Mouse (Mus musculus) CH12.LX (cell line): ENCODE measurements around the gene Chd9. TPM values are rescaled to one million over a fixed set of nuclear protein-coding genes. Genes with fewer than 3 reads are reported as not detected.
A peak's percentile ranks its signal among the peaks of the same experiment; 100 is the strongest.

Experiments used
- DNase-seq: peaks from one replicate; pipeline ENCODE4 v3.0.0-alpha.2; 2013; ENCODE audit errors: extremely low read depth
- H3K27ac ChIP-seq: 2 replicates; pipeline ENCODE4 v1.5.1; 2012; ENCODE audit warnings: low read depth, mild to moderate bottlenecking, control low read depth, moderate library complexity; ENCODE audit not compliant: insufficient read depth
- H3K27me3 ChIP-seq: replicated peaks from 2 replicates; pipeline ENCODE3; 2012; ENCODE audit warnings: inconsistent platforms
- H3K36me3 ChIP-seq, 2 experiments: replicated peaks in 1 of 2; 2 replicates each; pipeline versions ENCODE3 to v1.6.1; 2012; ENCODE audit warnings: inconsistent platforms in 1 of 2, low read length in 1 of 2, mild to moderate bottlenecking in 1 of 2, mixed read lengths in 1 of 2, moderate library complexity in 1 of 2; ENCODE audit not compliant: control insufficient read depth in 1 of 2, insufficient read depth in 1 of 2
- H3K4me1 ChIP-seq, 2 experiments: 2 replicates each; pipeline ENCODE4 v1.6.1; 2012; ENCODE audit warnings: inconsistent platforms in 1 of 2, moderate library complexity in 1 of 2; ENCODE audit not compliant: insufficient read depth in 2 of 2, control insufficient read depth in 1 of 2
- H3K4me2 ChIP-seq: 2 replicates; pipeline ENCODE4 v1.6.1; 2012; ENCODE audit warnings: low read depth, mild to moderate bottlenecking, control low read depth; ENCODE audit not compliant: poor library complexity, insufficient read depth, severe bottlenecking
- H3K4me3 ChIP-seq, 3 experiments: fragments of 150-350 bp in 1 of 3; sonication (generic) in 1 of 3; replicated peaks in 1 of 3; 2 replicates each; pipeline versions ENCODE3 to v1.5.1; 2011 to 2012; ENCODE audit warnings: low read depth in 2 of 3, low read length in 2 of 3, mild to moderate bottlenecking in 2 of 3, moderate library complexity in 2 of 3, control low read depth in 1 of 3, improper control_type of control experiment in 1 of 3, inconsistent platforms in 1 of 3, mixed read lengths in 1 of 3; ENCODE audit not compliant: poor library complexity in 1 of 3
- H3K79me2 ChIP-seq: replicated peaks from 2 replicates; pipeline ENCODE4 v1.6.1; 2012; ENCODE audit warnings: mild to moderate bottlenecking, moderate library complexity; ENCODE audit not compliant: control insufficient read depth, poor library complexity, insufficient read depth, severe bottlenecking; ENCODE audit errors: extremely low read depth
- H3K9ac ChIP-seq: 2 replicates; pipeline ENCODE4 v1.6.1; 2012; ENCODE audit warnings: low read depth, mild to moderate bottlenecking, control low read depth, moderate library complexity; ENCODE audit not compliant: insufficient read depth
- H3K9me3 ChIP-seq: replicated peaks from 2 replicates; pipeline ENCODE3; 2012; ENCODE audit warnings: low read length, inconsistent platforms, mixed read lengths
- CTCF ChIP-seq, 2 experiments: IDR thresholded peaks in 1 of 2; conservative IDR thresholded peaks in 1 of 2; 2 replicates each; pipeline ENCODE4 v1.5.1; 2011 to 2012; ENCODE audit warnings: low read depth in 2 of 2, low read length in 2 of 2, improper control_type of control experiment in 1 of 2, inconsistent platforms in 1 of 2, mild to moderate bottlenecking in 1 of 2, moderate library complexity in 1 of 2
- E2F4 ChIP-seq: IDR thresholded peaks from 2 replicates; pipeline ENCODE4 v1.6.1; 2011; ENCODE audit warnings: low read depth, low read length, improper control_type of control experiment; ENCODE audit not compliant: insufficient replicate concordance
- ELF1 ChIP-seq: IDR thresholded peaks from 2 replicates; pipeline ENCODE4 v1.6.1; 2014; ENCODE audit warnings: low read depth, mild to moderate bottlenecking, inconsistent platforms, low read length, improper control_type of control experiment
- ETS1 ChIP-seq: conservative IDR thresholded peaks from 2 replicates; pipeline ENCODE4 v1.6.1; 2012; ENCODE audit warnings: low read depth, mild to moderate bottlenecking, inconsistent platforms, low read length, improper control_type of control experiment, moderate library complexity
- GABPA ChIP-seq: IDR thresholded peaks from 2 replicates; pipeline ENCODE4 v1.6.1; 2012; ENCODE audit warnings: low read depth, low read length, improper control_type of control experiment, inconsistent platforms; ENCODE audit not compliant: insufficient replicate concordance
- HCFC1 ChIP-seq: IDR thresholded peaks from 2 replicates; pipeline ENCODE4 v1.6.1; 2012; ENCODE audit warnings: low read depth, mild to moderate bottlenecking, inconsistent platforms, low read length, improper control_type of control experiment
- IRF4 ChIP-seq: IDR thresholded peaks from 2 replicates; pipeline ENCODE4 v1.6.1; 2014; ENCODE audit warnings: low read depth, mild to moderate bottlenecking, inconsistent platforms, low read length, improper control_type of control experiment
- JUN ChIP-seq: IDR thresholded peaks from 2 replicates; pipeline ENCODE4 v1.6.1; 2011; ENCODE audit warnings: low read depth, mild to moderate bottlenecking, low read length, improper control_type of control experiment, moderate library complexity; ENCODE audit not compliant: insufficient read depth
- KAT2A ChIP-seq: IDR thresholded peaks from 2 replicates; pipeline ENCODE4 v1.6.1; 2012; ENCODE audit warnings: low read length, improper control_type of control experiment, inconsistent platforms; ENCODE audit not compliant: insufficient replicate concordance
- MAFK ChIP-seq: IDR thresholded peaks from 2 replicates; pipeline ENCODE4 v1.6.1; 2011; ENCODE audit warnings: low read length, improper control_type of control experiment; ENCODE audit not compliant: insufficient replicate concordance
- MEF2A ChIP-seq: IDR thresholded peaks from 2 replicates; pipeline ENCODE4 v1.6.1; 2014; ENCODE audit warnings: low read depth, mild to moderate bottlenecking, inconsistent platforms, low read length, improper control_type of control experiment, borderline replicate concordance
- MXI1 ChIP-seq: IDR thresholded peaks from 2 replicates; pipeline ENCODE4 v1.6.1; 2011; ENCODE audit warnings: mild to moderate bottlenecking, low read depth, low read length, improper control_type of control experiment
- NELFE ChIP-seq: IDR thresholded peaks from 2 replicates; pipeline ENCODE4 v1.6.1; 2011; ENCODE audit warnings: low read depth, low read length, improper control_type of control experiment
- NRF1 ChIP-seq: IDR thresholded peaks from 2 replicates; pipeline ENCODE4 v1.6.1; 2014; ENCODE audit warnings: low read depth, mild to moderate bottlenecking, inconsistent platforms, low read length, improper control_type of control experiment, moderate library complexity
- POLR2AphosphoS2 ChIP-seq: IDR thresholded peaks from 2 replicates; pipeline ENCODE4 v1.6.1; 2011; ENCODE audit warnings: low read depth, low read length, improper control_type of control experiment
- RAD21 ChIP-seq: IDR thresholded peaks from 2 replicates; pipeline ENCODE4 v1.6.1; 2011; ENCODE audit warnings: low read depth, mild to moderate bottlenecking, low read length, improper control_type of control experiment, moderate library complexity
- SMC3 ChIP-seq: IDR thresholded peaks from 2 replicates; pipeline ENCODE4 v1.6.1; 2011; ENCODE audit warnings: low read depth, low read length, improper control_type of control experiment
- TBP ChIP-seq: conservative IDR thresholded peaks from 2 replicates; pipeline ENCODE4 v1.6.1; 2011; ENCODE audit warnings: low read depth, low read length, improper control_type of control experiment
- TCF12 ChIP-seq: IDR thresholded peaks from 2 replicates; pipeline ENCODE4 v1.6.1; 2014; ENCODE audit warnings: low read depth, mild to moderate bottlenecking, inconsistent platforms, low read length, improper control_type of control experiment
- UBTF ChIP-seq: IDR thresholded peaks from 2 replicates; pipeline ENCODE4 v1.6.1; 2012; ENCODE audit warnings: low read depth, mild to moderate bottlenecking, inconsistent platforms, low read length, improper control_type of control experiment, moderate library complexity
- USF1 ChIP-seq: IDR thresholded peaks from 2 replicates; pipeline ENCODE4 v1.6.1; 2014; ENCODE audit warnings: low read depth, mild to moderate bottlenecking, inconsistent platforms, low read length, improper control_type of control experiment
- ZKSCAN1 ChIP-seq: IDR thresholded peaks from 2 replicates; pipeline ENCODE4 v1.6.1; 2012; ENCODE audit warnings: low read depth, inconsistent platforms, low read length, improper control_type of control experiment, borderline replicate concordance
- ZNF384 ChIP-seq: IDR thresholded peaks from 2 replicates; pipeline ENCODE4 v1.6.1; 2012; ENCODE audit warnings: low read depth, low read length, improper control_type of control experiment, inconsistent platforms
- dilution Hi-C: fragments of 300-500 bp; cut with MboI; formaldehyde crosslinking; loops from 2 replicates; pipeline ENCODE4 v1.14.3; 2020; ENCODE audit warnings: low sequenced_read_pairs; ENCODE audit not compliant: extremely low pct_unique_long_range_greater_than_20kb, extremely low pct_ligation_motif_present
- in situ Hi-C: fragments of 300-500 bp; cut with MboI; formaldehyde crosslinking; loops from 3 replicates; pipeline ENCODE4 v1.14.3; 2019; ENCODE audit warnings: low sequenced_read_pairs, low pct_ligation_motif_present, low pct_unique_long_range_greater_than_20kb, mixed read lengths
- polyA plus RNA-seq: library from polyadenylated mRNA; unstranded; fragments of >175 nt; gene quantifications from 2 replicates; pipeline ENCODE4 v1.2.1, GENCODE M21; 2012; ENCODE audit warnings: low read depth; ENCODE audit not compliant: insufficient read length
- total RNA-seq, 2 experiments: library from RNA; depleted of rRNA; stranded (reverse); fragments of 300-350 nt in 1 of 2; fragments of >200 nt in 1 of 2; gene quantifications; 2 replicates each; pipeline ENCODE4 v1.2.3; 2012 to 2014

The Chd9 gene
- total and polyA plus RNA-seq, 3 experiments: 12.7 to 188 (median 15.1) TPM

GRCm38 (mm10) chr8:91034417-91034816 is 206.3 kb downstream of the Chd9 start:
- no peaks in the 10 kb centered on the region for H3K27me3 ChIP-seq
- in situ Hi-C loops: no loop called here
- H3K4me3 ChIP-seq: no peak overlapping the region
- no peaks in the 10 kb centered on the region for H3K9me3 ChIP-seq
- H3K9ac ChIP-seq: no peak overlapping the region
- H3K79me2 ChIP-seq: no peaks in the 10 kb centered on the region
- dilution Hi-C loops: no loop called here
- DNase-seq: peak; percentile 12
- no peak overlapping the region for H3K4me2 ChIP-seq
- no peak overlapping the region for H3K27ac ChIP-seq
- no peaks in the 10 kb centered on the region for H3K4me1 ChIP-seq
- TF ChIP-seq SMC3 (peak; percentile 19; the same call in 1 of the 2 replicates), CTCF (conservative IDR thresholded peaks at IDR 0.05 in 1 of 2, IDR thresholded peaks at IDR 0.05 in 1 of 2; ENCODE audit: low read depth in 2 of 2, low read length in 2 of 2) (peak in 1 of 2 experiments; percentile 46; a peak in 3 of 4 replicates), TBP (no peak)
- peaks cover 63 to 93% of the 10 kb centered on the region in 2 experiments for H3K36me3 ChIP-seq

DNA sequence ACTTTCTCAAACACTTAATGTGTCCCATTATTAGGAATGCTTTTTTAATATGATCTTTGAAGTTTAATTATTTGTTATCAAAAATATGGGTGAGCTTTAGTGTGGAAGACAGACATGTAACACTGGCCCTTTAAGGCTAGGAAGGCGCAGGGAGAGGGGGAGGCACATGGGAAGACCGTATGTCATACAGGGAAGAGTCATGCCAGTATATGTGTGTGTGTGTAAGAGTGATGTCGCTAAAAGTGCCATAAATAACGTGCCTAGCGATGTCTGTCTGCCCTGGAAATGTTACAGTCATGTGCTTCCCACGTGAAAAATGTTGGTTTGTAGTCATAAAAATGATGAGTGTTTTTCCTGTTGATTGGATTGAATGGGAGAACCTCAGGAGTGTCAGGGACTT is 208.8 kb downstream of the Chd9 start:
- no peak overlapping the region for H3K9ac ChIP-seq
- H3K36me3 ChIP-seq: peaks cover 70 to 90% of the 10 kb centered on the region in 2 experiments
- no peaks in the 10 kb centered on the region for H3K9me3 ChIP-seq
- no peaks in the 10 kb centered on the region for H3K27me3 ChIP-seq
- no peak for DNase-seq
- H3K27ac ChIP-seq: no peak overlapping the region
- no peaks in the 10 kb centered on the region for H3K4me1 ChIP-seq
- TF ChIP-seq TCF12 (no peak), GABPA (no peak), ZKSCAN1 (no peak)
- no peak overlapping the region for H3K4me2 ChIP-seq
- dilution Hi-C loops (no loop called here), in situ Hi-C loops (no loop called here)
- no peaks in the 10 kb centered on the region for H3K79me2 ChIP-seq
- no peak overlapping the region for H3K4me3 ChIP-seq

GRCm38 (mm10) chr8:91038637-91039036 is 210.5 kb downstream of the Chd9 start:
- H3K27ac ChIP-seq: no peak overlapping the region
- H3K9ac ChIP-seq: no peak overlapping the region
- no peaks in the 10 kb centered on the region for H3K9me3 ChIP-seq
- no peak for DNase-seq
- no peak overlapping the region for H3K4me2 ChIP-seq
- H3K4me3 ChIP-seq: no peak overlapping the region
- in situ Hi-C loops (no loop called here), dilution Hi-C loops (no loop called here)
- no peaks in the 10 kb centered on the region for H3K79me2 ChIP-seq
- TF ChIP-seq MXI1 (no peak), POLR2AphosphoS2 (no peak), GABPA (no peak), ZKSCAN1 (no peak), RAD21 (no peak), KAT2A (no peak), MAFK (no peak), ETS1 (no peak), ELF1 (no peak), JUN (no peak), USF1 (no peak), NELFE (no peak), E2F4 (no peak), UBTF (no peak), ZNF384 (no peak), IRF4 (no peak), MEF2A (no peak), HCFC1 (no peak), NRF1 (no peak), TCF12 (no peak)
- H3K4me1 ChIP-seq: no peaks in the 10 kb centered on the region
- no peaks in the 10 kb centered on the region for H3K27me3 ChIP-seq
- peaks cover 72 to 91% of the 10 kb centered on the region in 2 experiments for H3K36me3 ChIP-seq
